Mouse (Mus musculus) kidney, adult 2 months (tissue): Measurements from ENCODE around the gene Acbd5. TPM values are rescaled to one million over a fixed set of nuclear protein-coding genes. Genes with fewer than 3 reads are reported as not detected.

Experiments
- DNase-seq: peaks from one replicate; pipeline ENCODE4 v3.0.0; 2021
- H3K27ac ChIP-seq: fragments of 200-500 bp; 2 replicates; pipeline ENCODE4 v1.5.1; 2012; ENCODE audit warnings: low read depth, low read length, control low read depth, inconsistent platforms; ENCODE audit not compliant: insufficient read depth
- H3K27me3 ChIP-seq: fragments of 200-500 bp; replicated peaks from 2 replicates; pipeline ENCODE4 v1.6.1; 2012; ENCODE audit warnings: mild to moderate bottlenecking, moderate library complexity, low read length, inconsistent platforms; ENCODE audit not compliant: control insufficient read depth, insufficient read depth
- H3K36me3 ChIP-seq: fragments of 200-500 bp; 2 replicates; pipeline ENCODE4 v1.6.1; 2012; ENCODE audit warnings: mild to moderate bottlenecking, moderate library complexity, low read length, inconsistent platforms; ENCODE audit not compliant: control insufficient read depth, insufficient read depth
- H3K4me1 ChIP-seq: fragments of 200-500 bp; 2 replicates; pipeline ENCODE4 v1.6.1; 2011; ENCODE audit warnings: low read length; ENCODE audit not compliant: control insufficient read depth, insufficient read depth
- H3K4me3 ChIP-seq: fragments of 200-500 bp; 2 replicates; pipeline ENCODE4 v1.5.1; 2011; ENCODE audit warnings: mild to moderate bottlenecking, low read depth, low read length, control low read depth; ENCODE audit not compliant: insufficient read depth
- CTCF ChIP-seq: fragments of 200-500 bp; conservative IDR thresholded peaks from 2 replicates; pipeline ENCODE4 v1.5.1; 2011; ENCODE audit warnings: low read depth, mild to moderate bottlenecking, control low read depth, low read length, moderate library complexity, mixed read lengths; ENCODE audit not compliant: insufficient read depth, insufficient read length
- POLR2A ChIP-seq: fragments of 200-500 bp; IDR thresholded peaks from one replicate; pipeline ENCODE4 v1.6.1; 2011; ENCODE audit warnings: low read depth, low read length, control low read depth
- WGBS: fragments of 180-500 bp; shearing (Covaris S2); methylation state at CpG from one replicate; pipeline ENCODE4 v1.1.7; 2018; 5-methylcytosine and 5-hydroxymethylcytosine counted together
- polyA plus RNA-seq: library from polyadenylated mRNA; depleted of rRNA; stranded (reverse); fragments of >200 nt; gene quantifications from 2 replicates; pipeline ENCODE4 v1.2.3, GENCODE M21; 2012

Acbd5 gene
- polyA plus RNA-seq, 1 experiment: 18.9 TPM

DNA sequence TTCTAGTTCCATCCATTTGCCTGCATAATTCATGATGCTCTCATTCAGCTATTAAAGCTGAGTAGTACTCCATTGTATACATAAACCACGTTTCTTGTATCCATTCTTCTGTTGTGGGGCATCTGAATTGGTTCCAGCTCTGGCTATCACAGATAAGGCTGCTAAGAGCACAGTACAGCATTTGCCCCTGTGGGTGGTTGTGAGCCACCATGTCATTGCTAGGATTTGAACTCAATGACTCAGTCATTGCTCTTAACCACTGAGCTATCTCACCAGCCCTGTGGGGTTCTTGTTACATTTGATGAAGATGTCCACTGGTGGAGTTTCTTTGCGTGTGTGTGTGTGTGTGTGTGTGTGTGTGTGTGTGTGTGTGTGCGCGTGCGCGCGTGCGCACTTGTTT is 16.6 kb downstream of the Acbd5 start:
- Histone ChIP-seq H3K4me3 (no peak overlapping the region), H3K27ac (no peak overlapping the region), H3K36me3 (peaks cover 4% of the 10 kb centered on the region), H3K27me3 (no peaks in the 10 kb centered on the region), H3K4me1 (no peaks in the 10 kb centered on the region)
- DNase-seq: no peak
- 96% methylated on average over 8 of the region's 8 CpGs for WGBS
- TF ChIP-seq CTCF (no peak), POLR2A (no peak)

DNA sequence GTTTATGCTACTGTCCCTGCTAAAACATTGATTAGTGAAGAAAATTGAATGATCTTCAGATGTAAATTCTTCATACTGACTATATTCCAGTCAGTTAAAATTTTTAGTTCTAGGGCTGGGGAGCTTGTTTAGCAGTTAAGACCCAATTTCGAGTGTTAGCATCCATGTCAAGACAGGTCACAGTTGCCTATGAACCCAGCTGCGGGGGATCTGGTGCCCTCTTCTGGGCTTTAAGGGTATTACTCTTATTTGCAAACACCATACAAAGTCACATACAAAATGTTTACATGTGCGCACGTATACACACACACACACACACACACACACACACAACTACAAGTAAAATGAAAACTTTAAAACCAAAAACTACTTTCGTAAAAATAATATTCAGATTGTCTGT is 24.2 kb downstream of the Acbd5 start:
- no peak overlapping the region for H3K4me3 ChIP-seq
- no peak overlapping the region for H3K27ac ChIP-seq
- H3K4me1 ChIP-seq: no peaks in the 10 kb centered on the region
- no peaks in the 10 kb centered on the region for H3K27me3 ChIP-seq
- H3K36me3 ChIP-seq: peaks cover 6% of the 10 kb centered on the region
- WGBS: 58% methylated on average over 5 of the region's 5 CpGs
- peak; percentile 66 for TF ChIP-seq CTCF
- no peak for TF ChIP-seq POLR2A
- peak; percentile 50 for DNase-seq

DNA sequence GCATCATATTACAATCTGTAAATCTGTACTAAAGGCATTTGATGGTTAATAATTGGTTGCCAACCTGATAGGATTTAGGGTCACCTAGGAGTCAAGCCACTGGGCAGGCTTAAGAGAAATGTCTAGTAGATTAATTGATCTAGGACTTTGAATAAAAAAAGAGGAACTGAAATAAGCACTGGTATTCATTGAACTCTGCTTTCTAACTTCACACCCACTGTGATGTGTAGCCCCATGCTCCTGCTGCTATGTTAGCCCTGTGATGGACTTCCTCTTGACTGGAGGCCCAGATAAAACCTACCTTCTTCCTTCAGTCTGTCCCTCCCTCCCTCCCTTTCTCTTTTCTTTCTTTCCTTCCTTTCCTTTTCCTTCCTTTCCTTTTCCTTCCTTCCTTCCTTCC is 29.1 kb downstream of the Acbd5 start:
- peaks cover 4% of the 10 kb centered on the region; the same call in 1 of the 2 replicates for H3K36me3 ChIP-seq

DNA sequence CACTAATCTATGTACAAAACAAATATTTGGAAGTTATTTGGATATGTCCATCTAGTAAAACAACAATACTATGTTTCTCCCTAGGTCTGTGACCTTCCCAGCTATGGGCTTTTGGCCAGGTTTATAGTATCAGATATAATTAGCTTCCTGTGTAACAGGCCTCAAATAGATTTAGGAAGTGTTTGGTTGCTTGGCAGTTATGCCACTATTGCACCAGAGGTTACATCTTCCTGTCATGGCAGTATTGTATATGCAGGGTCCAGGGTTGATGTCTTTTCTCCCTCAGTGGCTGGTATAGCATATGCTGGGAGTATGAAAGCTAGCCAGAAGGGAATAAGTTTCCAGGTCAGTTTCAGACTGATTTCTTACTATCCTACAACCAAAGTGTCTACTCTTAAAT is 34.3 kb downstream of the Acbd5 start:
- no peak for TF ChIP-seq POLR2A
- TF ChIP-seq CTCF: no peak
- Histone ChIP-seq H3K27me3 (no peaks in the 10 kb centered on the region), H3K36me3 (no peaks in the 10 kb centered on the region; the same call in 1 of the 2 replicates), H3K4me3 (no peak overlapping the region), H3K4me1 (no peaks in the 10 kb centered on the region), H3K27ac (no peak overlapping the region)
- no peak for DNase-seq

More for the DNA sequence above, 29.1 kb downstream of the Acbd5 start:
- Histone ChIP-seq H3K4me1 (no peaks in the 10 kb centered on the region), H3K27me3 (no peaks in the 10 kb centered on the region), H3K4me3 (no peak overlapping the region), H3K27ac (no peak overlapping the region)
- no peak for TF ChIP-seq POLR2A
- no peak for TF ChIP-seq CTCF
- no peak for DNase-seq

DNA sequence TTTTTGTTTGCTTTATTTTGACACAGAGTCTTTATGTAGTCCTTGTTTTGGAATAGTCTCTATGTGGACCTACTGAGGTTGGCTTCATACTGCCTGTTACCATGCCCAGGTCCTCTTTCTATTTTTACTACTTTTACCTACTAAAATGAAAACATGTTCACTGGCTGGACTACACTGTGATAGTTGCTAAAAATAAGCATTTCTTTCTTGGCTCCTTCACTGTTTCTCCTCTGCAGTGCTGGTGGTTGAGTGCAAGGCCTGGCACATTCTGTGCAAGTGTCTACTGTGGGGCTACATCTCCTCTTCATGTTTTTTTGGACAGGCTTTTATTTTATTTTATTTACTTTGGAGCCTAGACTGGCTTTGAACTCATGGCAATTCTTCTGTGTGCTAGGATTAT is 51.6 kb downstream of the Acbd5 start:
- Histone ChIP-seq H3K36me3 (no peaks in the 10 kb centered on the region), H3K4me3 (no peak overlapping the region), H3K4me1 (no peaks in the 10 kb centered on the region), H3K27ac (no peak overlapping the region), H3K27me3 (no peaks in the 10 kb centered on the region)
- TF ChIP-seq CTCF (no peak), POLR2A (no peak)
- DNase-seq: no peak

DNA sequence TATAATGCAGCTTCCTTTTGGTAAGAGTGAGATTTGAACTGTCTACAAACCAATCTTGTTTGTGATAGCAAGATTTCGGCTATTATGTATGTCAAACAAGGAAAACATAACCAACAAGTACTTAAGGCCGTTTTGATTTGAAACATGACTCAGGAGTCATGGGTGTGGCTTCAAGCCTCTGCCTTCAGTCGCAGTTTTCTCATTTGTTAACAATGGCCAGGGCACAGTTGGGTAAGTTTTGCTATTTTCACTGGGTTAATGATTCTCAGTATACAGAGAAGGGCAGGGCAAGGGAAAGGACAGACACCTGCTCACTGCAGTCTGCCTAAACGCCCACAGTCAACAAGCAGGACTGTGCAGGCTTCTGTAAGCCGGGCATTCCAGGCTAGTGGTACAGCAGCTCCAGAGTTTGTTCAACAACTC is 87.2 kb downstream of the Acbd5 start:
- 3% methylated on average over 5 of the region's 5 CpGs for WGBS
- peak; percentile 55 for DNase-seq
- H3K4me1 ChIP-seq: peaks cover 9% of the 10 kb centered on the region
- H3K4me3 ChIP-seq: peak overlapping the region; percentile 82
- no peaks in the 10 kb centered on the region; the same call in 1 of the 2 replicates for H3K36me3 ChIP-seq
- H3K27ac ChIP-seq: peak overlapping the region; percentile 13; the same call in 1 of the 2 replicates
- TF ChIP-seq CTCF (no peak), POLR2A (no peak)
- H3K27me3 ChIP-seq: no peaks in the 10 kb centered on the region

DNA sequence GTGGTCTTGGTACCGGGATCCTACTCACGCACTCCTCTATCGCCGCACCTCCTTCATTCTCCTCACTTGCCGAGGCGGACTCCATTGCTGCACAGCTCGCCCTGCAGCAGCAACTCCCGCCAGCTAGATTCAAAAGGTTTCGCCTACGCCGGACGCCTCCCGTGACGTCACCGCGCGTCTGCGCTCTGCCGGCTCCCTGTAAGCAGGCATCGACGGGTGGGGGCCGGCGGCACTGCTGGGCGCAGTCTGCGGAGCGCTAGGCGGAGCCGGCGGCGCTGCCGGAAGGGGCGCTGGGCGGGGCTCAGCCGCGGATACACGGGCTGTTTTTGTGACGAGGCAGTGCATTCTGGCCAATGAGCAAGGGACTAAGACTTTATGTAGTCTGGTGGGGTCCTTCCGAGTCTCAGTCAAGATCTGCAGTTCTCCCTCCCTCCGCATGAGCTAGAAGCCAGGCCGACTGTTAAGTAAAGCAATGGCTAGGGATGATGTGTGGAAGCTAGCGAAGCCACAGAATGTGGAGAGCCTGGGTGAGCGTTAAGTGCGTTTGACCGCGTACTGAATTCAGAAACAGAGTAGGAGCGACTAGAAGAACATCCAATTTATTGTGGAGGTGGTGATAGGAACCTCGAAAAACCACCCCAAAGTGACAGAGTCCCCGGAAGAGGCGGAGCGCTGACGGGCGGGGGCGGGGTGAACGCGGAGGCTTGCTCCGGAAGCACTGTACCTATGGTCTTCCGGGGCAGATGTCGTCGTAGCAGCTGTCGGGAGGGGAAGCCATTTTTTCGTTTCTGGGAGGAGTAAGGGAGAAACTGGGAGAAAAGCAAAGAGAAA is 88.0 kb downstream of the Acbd5 start, which contains the start of the genes Mastl and Yme1l1:
Mastl (minus strand) TSS at position 248 of the 831 bp plus-strand sequence.
Yme1l1 (plus strand) TSS at position 593 of the 831 bp plus-strand sequence.
- H3K4me1 ChIP-seq: peaks cover 10% of the 10 kb centered on the region
- DNase-seq: peak; percentile 98
- peak within 1 kb of the TSS; percentile 82 for H3K4me3 ChIP-seq
- H3K36me3 ChIP-seq: no peaks in the 10 kb centered on the region; the same call in 1 of the 2 replicates
- H3K27me3 ChIP-seq: no peaks in the 10 kb centered on the region
- H3K27ac ChIP-seq: peak within 1 kb of the TSS; percentile 99
- TF ChIP-seq POLR2A (no peak), CTCF (0 out of 2 replicates have a peak, but pooled peaks have one; percentile 20)
- WGBS: under 1% methylated on average over 61 of the region's 61 CpGs
